Mouse (Mus musculus) ES-Bruce4 (cell line): Measurements from ENCODE around the gene Bpifa3.

Experiments used
- CTCF ChIP-seq: IDR thresholded peaks from one replicate; pipeline ENCODE4 v1.8.1; 2011; ENCODE audit warnings: low read depth, low read length
- EP300 ChIP-seq: IDR thresholded peaks from 2 replicates; pipeline ENCODE4 v1.6.1; 2011; ENCODE audit warnings: low read depth, low read length; ENCODE audit not compliant: insufficient read depth

DNA sequence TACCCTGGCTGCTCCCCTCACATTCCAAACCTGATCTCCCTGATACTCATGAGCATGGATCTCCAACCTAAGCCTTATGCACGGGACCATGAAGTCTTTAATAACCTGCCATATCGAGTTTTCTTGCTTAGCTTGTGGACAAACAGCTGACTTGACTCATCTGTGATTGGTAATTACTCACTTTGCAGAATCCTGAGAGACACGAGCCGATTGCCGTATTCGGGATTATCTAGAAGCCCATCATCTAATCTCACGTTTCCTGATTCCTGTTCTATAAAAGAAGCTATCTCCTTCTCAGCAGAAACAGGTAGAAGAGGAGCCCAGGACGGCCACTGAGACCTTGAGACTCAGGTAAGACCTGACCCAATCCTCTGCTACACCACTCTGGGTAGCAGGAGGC is 32.2 kb downstream of the Bpifa3 start, which contains the start of gene Bpifa5:
- no peak for TF ChIP-seq CTCF
- TF ChIP-seq EP300 = no peak
